Comparison of ENCODE assay signal across 12 mouse cellular contexts in genomic region chr5:136015586-136015985, GRCm38 (mm10). TPM values are rescaled to one million over a fixed set of nuclear protein-coding genes. Genes with fewer than 3 reads are reported as not detected.
DNase-seq lines count a peak whose midpoint lies in the region; ATAC-seq lines count a peak whose summit lies in the region.
"Had no signal": no experiment of that assay in that cellular context is flagged by ENCODE, and none has a peak within 500 bp of the region (broad histone marks: within the 10 kb centered on the region; RNA-seq: fewer than 3 reads in every experiment).

No protein-coding gene starts in this region.

- no peak for ATAC-seq in forebrain, embryonic 15.5 days (replicated peaks)
- no peak for ATAC-seq in forebrain, embryonic 12.5 days (ENCODE audit: low FRiP score)
- peak; percentile 29; the same call in 1 of the 2 replicates for ATAC-seq in lung, embryonic 16.5 days (ENCODE audit: low read depth)
- no peak for ATAC-seq in heart, embryonic 14.5 days (ENCODE audit: insufficient number of reproducible peaks, insufficient read depth, low FRiP score, low read depth)
- ATAC-seq in stomach, embryonic 15.5 days (ENCODE audit: insufficient read depth, low FRiP score, low read depth) = no peak
- ATAC-seq: CD4-positive, CD25-positive, alpha-beta regulatory T cell, adult 4 months had no signal

- no peak overlapping the region for H3K4me2 ChIP-seq in forebrain, embryonic 15.5 days (replicated peaks)
- H3K4me2 ChIP-seq in forebrain, embryonic 12.5 days = no peak overlapping the region
- no peak overlapping the region for H3K4me2 ChIP-seq in lung, embryonic 16.5 days (ENCODE audit: low read depth, low read length)
- H3K4me2 ChIP-seq in heart, embryonic 14.5 days (ENCODE audit: low read length) = peak overlapping the region; percentile 46
- H3K4me2 ChIP-seq in stomach, embryonic 15.5 days = no peak overlapping the region

- 59% methylated on average over 10 of the region's 10 CpGs for WGBS in forebrain, embryonic 15.5 days
- WGBS in forebrain, embryonic 12.5 days = 76% methylated on average over 10 of the region's 10 CpGs
- 71% methylated on average over 10 of the region's 10 CpGs for WGBS in lung, embryonic 16.5 days
- WGBS in heart, embryonic 14.5 days = 75% methylated on average over 10 of the region's 10 CpGs
- 77% methylated on average over 10 of the region's 10 CpGs for WGBS in stomach, embryonic 15.5 days

- no peak overlapping the region for H3K9ac ChIP-seq in forebrain, embryonic 15.5 days (replicated peaks)
- no peak overlapping the region for H3K9ac ChIP-seq in forebrain, embryonic 12.5 days
- H3K9ac ChIP-seq in lung, embryonic 16.5 days (ENCODE audit: low read length) = 0 out of 2 replicates have a peak overlapping the region, but pooled peaks have one; percentile 23
- peak overlapping the region; percentile 59 for H3K9ac ChIP-seq in heart, embryonic 14.5 days (ENCODE audit: low read length)
- no peak overlapping the region for H3K9ac ChIP-seq in stomach, embryonic 15.5 days

- no peak overlapping the region for H3K4me3 ChIP-seq in forebrain, embryonic 15.5 days
- no peak overlapping the region for H3K4me3 ChIP-seq in forebrain, embryonic 12.5 days (replicated peaks)
- no peak overlapping the region for H3K4me3 ChIP-seq in lung, embryonic 16.5 days (ENCODE audit: low read length)
- H3K4me3 ChIP-seq in heart, embryonic 14.5 days (ENCODE audit: control insufficient read depth in 1 of 2, insufficient read depth in 1 of 2, low read depth in 1 of 2, low read length in 2 of 2) = 0 out of 4 replicates have a peak overlapping the region, but pooled peaks of 1 of the 2 experiments have one; percentile 13
- H3K4me3 ChIP-seq in stomach, embryonic 15.5 days (replicated peaks) = no peak overlapping the region
- H3K4me3 ChIP-seq: megakaryocyte, embryonic 14.5 days had no signal

- intact Hi-C loops in left cerebral cortex, postnatal 14 days (cut with DNase I) = no loop called here

- peaks cover 20% of the 10 kb centered on the region for H3K36me3 ChIP-seq in forebrain, embryonic 15.5 days
- H3K36me3 ChIP-seq in forebrain, embryonic 12.5 days (replicated peaks) = peaks cover 47% of the 10 kb centered on the region
- H3K36me3 ChIP-seq in lung, embryonic 16.5 days (ENCODE audit: control insufficient read depth, insufficient read depth, low read length) = peaks cover 22% of the 10 kb centered on the region
- H3K36me3 ChIP-seq in heart, embryonic 14.5 days (ENCODE audit: control insufficient read depth, insufficient read depth, low read length) = peaks cover 35% of the 10 kb centered on the region
- H3K36me3 ChIP-seq in stomach, embryonic 15.5 days = peaks cover 20% of the 10 kb centered on the region; the same call in 1 of the 2 replicates

- no peak for DNase-seq in lung, postnatal 36 days
- no peak for DNase-seq in left cerebral cortex, postnatal 14 days (ENCODE audit: low spot score in 2 of 2)
- DNase-seq in layer of hippocampus, adult 11-12 months (ENCODE audit: low spot score) = no peak
- DNase-seq: cerebellum, adult 11-12 months had no signal

- no peaks in the 10 kb centered on the region for H3K9me3 ChIP-seq in forebrain, embryonic 15.5 days
- H3K9me3 ChIP-seq in forebrain, embryonic 12.5 days = no peaks in the 10 kb centered on the region
- H3K9me3 ChIP-seq in lung, embryonic 16.5 days (ENCODE audit: control insufficient read depth, low read length) = no peaks in the 10 kb centered on the region
- H3K9me3 ChIP-seq in heart, embryonic 14.5 days (ENCODE audit: control insufficient read depth, low read length) = no peaks in the 10 kb centered on the region
- H3K9me3 ChIP-seq in stomach, embryonic 15.5 days = no peaks in the 10 kb centered on the region
- H3K9me3 ChIP-seq: megakaryocyte, embryonic 14.5 days had no signal

- H3K4me1 ChIP-seq in forebrain, embryonic 15.5 days = peaks cover 26% of the 10 kb centered on the region
- H3K4me1 ChIP-seq in forebrain, embryonic 12.5 days = 0 out of 2 replicates have a peak, but pooled peaks cover 6% of the 10 kb centered on the region
- peaks cover 23% of the 10 kb centered on the region for H3K4me1 ChIP-seq in lung, embryonic 16.5 days (replicated peaks; ENCODE audit: control insufficient read depth, insufficient read depth, low read length)
- peaks cover 38 to 51% of the 10 kb centered on the region in 2 experiments for H3K4me1 ChIP-seq in heart, embryonic 14.5 days (ENCODE audit: control insufficient read depth in 2 of 2, insufficient read depth in 2 of 2, low read length in 2 of 2)
- H3K4me1 ChIP-seq in stomach, embryonic 15.5 days = 0 out of 2 replicates have a peak, but pooled peaks cover 5% of the 10 kb centered on the region

- H3K27me3 ChIP-seq in forebrain, embryonic 15.5 days = no peaks in the 10 kb centered on the region
- no peaks in the 10 kb centered on the region for H3K27me3 ChIP-seq in forebrain, embryonic 12.5 days
- H3K27me3 ChIP-seq in lung, embryonic 16.5 days (ENCODE audit: control insufficient read depth, insufficient read depth, low read depth, low read length) = no peaks in the 10 kb centered on the region
- no peaks in the 10 kb centered on the region for H3K27me3 ChIP-seq in heart, embryonic 14.5 days (ENCODE audit: control insufficient read depth, insufficient read depth, low read length)
- no peaks in the 10 kb centered on the region for H3K27me3 ChIP-seq in stomach, embryonic 15.5 days (replicated peaks)
- H3K27me3 ChIP-seq: megakaryocyte, embryonic 14.5 days had no signal

- peak overlapping the region; percentile 68 for H3K27ac ChIP-seq in forebrain, embryonic 15.5 days (replicated peaks)
- H3K27ac ChIP-seq in forebrain, embryonic 12.5 days = no peak overlapping the region
- H3K27ac ChIP-seq in lung, embryonic 16.5 days (ENCODE audit: low read length) = peak overlapping the region; percentile 84
- peak overlapping the region; percentile 74 to 79 for H3K27ac ChIP-seq in heart, embryonic 14.5 days (replicated peaks in 1 of 2; ENCODE audit: control insufficient read depth in 1 of 2, insufficient read depth in 1 of 2, low read depth in 2 of 2, low read length in 2 of 2)
- peak overlapping the region; percentile 87 for H3K27ac ChIP-seq in stomach, embryonic 15.5 days

RNA-seq across cellular contexts. Expression of gene Dtx2, which starts 21.0 kb away (rescaled TPM):
- 26.6 and 27.6 TPM in 2 replicates for polyA plus RNA-seq in forebrain, embryonic 15.5 days (2015; fragmentation: Nextera tagmentation; extraction: Ambion mirVana)
- 29.7 and 32.9 TPM in 2 replicates for polyA plus RNA-seq in forebrain, embryonic 12.5 days (2016; fragmentation: Nextera tagmentation; extraction: Ambion mirVana)
- 26.6 and 27.6 TPM in 2 replicates for polyA plus RNA-seq in lung, embryonic 16.5 days (2015; fragmentation: Nextera tagmentation; extraction: Ambion mirVana)
- 16.8 and 17.4 TPM in 2 replicates for polyA plus RNA-seq in heart, embryonic 14.5 days (2014; fragmentation: Nextera tagmentation; extraction: Ambion mirVana)
- 22.9 and 25.4 TPM in 2 replicates for polyA plus RNA-seq in stomach, embryonic 15.5 days (2015; fragmentation: Nextera tagmentation; extraction: Ambion mirVana)
- total RNA-seq in left cerebral cortex, postnatal 14 days (2021) = 1 to 10 TPM; 8.6 to 9.1 TPM

RNA-seq across cellular contexts. Expression of gene Upk3b, which starts 22.7 kb away (rescaled TPM):
- polyA plus RNA-seq in forebrain, embryonic 15.5 days (2015; fragmentation: Nextera tagmentation; extraction: Ambion mirVana) = not detected in 2 replicates
- not detected in 2 replicates for polyA plus RNA-seq in forebrain, embryonic 12.5 days (2016; fragmentation: Nextera tagmentation; extraction: Ambion mirVana)
- 27.1 and 32.1 TPM in 2 replicates for polyA plus RNA-seq in lung, embryonic 16.5 days (2015; fragmentation: Nextera tagmentation; extraction: Ambion mirVana)
- polyA plus RNA-seq in heart, embryonic 14.5 days (2014; fragmentation: Nextera tagmentation; extraction: Ambion mirVana) = 22.5 and 35.4 TPM in 2 replicates
- polyA plus RNA-seq in stomach, embryonic 15.5 days (2015; fragmentation: Nextera tagmentation; extraction: Ambion mirVana) = 30.3 and 37.0 TPM in 2 replicates
- total RNA-seq in left cerebral cortex, postnatal 14 days (2021) = not detected
- total RNA-seq: left cerebral cortex, postnatal 10 days had no signal
- polyA plus RNA-seq: CD4-positive, CD25-positive, alpha-beta regulatory T cell, adult 4 months had no signal

RNA-seq across cellular contexts. Expression of gene Zp3, which starts 35.7 kb away (rescaled TPM):
- polyA plus RNA-seq in forebrain, embryonic 15.5 days (2015; fragmentation: Nextera tagmentation; extraction: Ambion mirVana) = not detected in 2 replicates
- 0.28 TPM in 1 of 2 replicates, not detected in the other for polyA plus RNA-seq in forebrain, embryonic 12.5 days (2016; fragmentation: Nextera tagmentation; extraction: Ambion mirVana)
- 0.16 and 0.19 TPM in 2 replicates for polyA plus RNA-seq in lung, embryonic 16.5 days (2015; fragmentation: Nextera tagmentation; extraction: Ambion mirVana)
- polyA plus RNA-seq in heart, embryonic 14.5 days (2014; fragmentation: Nextera tagmentation; extraction: Ambion mirVana) = not detected in 2 replicates
- 1.7 TPM in 2 replicates for polyA plus RNA-seq in stomach, embryonic 15.5 days (2015; fragmentation: Nextera tagmentation; extraction: Ambion mirVana)
- total RNA-seq in left cerebral cortex, postnatal 14 days (2021) = not detected
- total RNA-seq: left cerebral cortex, postnatal 10 days had no signal
- polyA plus RNA-seq: CD4-positive, CD25-positive, alpha-beta regulatory T cell, adult 4 months had no signal

RNA-seq across cellular contexts. Expression of gene Upk3bl, which starts 38.7 kb away (rescaled TPM):
- polyA plus RNA-seq in forebrain, embryonic 15.5 days (2015; fragmentation: Nextera tagmentation; extraction: Ambion mirVana) = not detected in 2 replicates
- polyA plus RNA-seq in forebrain, embryonic 12.5 days (2016; fragmentation: Nextera tagmentation; extraction: Ambion mirVana) = 0.32 and 0.92 TPM in 2 replicates
- polyA plus RNA-seq in lung, embryonic 16.5 days (2015; fragmentation: Nextera tagmentation; extraction: Ambion mirVana) = 5.4 and 8.7 TPM in 2 replicates
- polyA plus RNA-seq in heart, embryonic 14.5 days (2014; fragmentation: Nextera tagmentation; extraction: Ambion mirVana) = 0.46 TPM in 1 of 2 replicates, not detected in the other
- polyA plus RNA-seq in stomach, embryonic 15.5 days (2015; fragmentation: Nextera tagmentation; extraction: Ambion mirVana) = 72.2 and 117 TPM in 2 replicates
- total RNA-seq in left cerebral cortex, postnatal 14 days (2021) = not detected
- total RNA-seq: left cerebral cortex, postnatal 10 days had no signal
- polyA plus RNA-seq: CD4-positive, CD25-positive, alpha-beta regulatory T cell, adult 4 months had no signal

RNA-seq across cellular contexts. Expression of gene Ssc4d, which starts 41.3 kb away (rescaled TPM):
- polyA plus RNA-seq in forebrain, embryonic 15.5 days (2015; fragmentation: Nextera tagmentation; extraction: Ambion mirVana) = 0.87 and 1.2 TPM in 2 replicates
- polyA plus RNA-seq in forebrain, embryonic 12.5 days (2016; fragmentation: Nextera tagmentation; extraction: Ambion mirVana) = 1.1 and 1.7 TPM in 2 replicates
- polyA plus RNA-seq in lung, embryonic 16.5 days (2015; fragmentation: Nextera tagmentation; extraction: Ambion mirVana) = 3.0 and 3.2 TPM in 2 replicates
- 0.39 and 0.68 TPM in 2 replicates for polyA plus RNA-seq in heart, embryonic 14.5 days (2014; fragmentation: Nextera tagmentation; extraction: Ambion mirVana)
- polyA plus RNA-seq in stomach, embryonic 15.5 days (2015; fragmentation: Nextera tagmentation; extraction: Ambion mirVana) = 3.4 TPM in 2 replicates
- total RNA-seq in left cerebral cortex, postnatal 14 days (2021) = 1 to 10 TPM; 1.4 to 1.5 TPM

Comparison
In these comparisons a context has a peak if more than half of its experiments do, and no peak if none do; other contexts are left out.
1. H3K9ac ChIP-seq: peak in lung, embryonic 16.5 days (single experiment) and heart, embryonic 14.5 days (single experiment); none in forebrain, embryonic 15.5 days (single experiment), forebrain, embryonic 12.5 days (single experiment) and stomach, embryonic 15.5 days (single experiment).
2. RNA of gene Upk3b, which starts 22.7 kb away (polyA plus RNA-seq): 30.3 to 37.0 TPM in stomach, embryonic 15.5 days, 22.5 to 35.4 TPM in heart, embryonic 14.5 days and 27.1 to 32.1 TPM in lung, embryonic 16.5 days; not detected in forebrain, embryonic 12.5 days and not detected in forebrain, embryonic 15.5 days; every median in the first group is over 10 times any median in the second.